Mouse (Mus musculus): ENCODE data around the gene Vamp3. TPM values are rescaled to one million over a fixed set of nuclear protein-coding genes. Genes with fewer than 3 reads are reported as not detected.

The Vamp3 gene
- 79.3 and 88.8 TPM in 2 replicates for polyA plus RNA-seq (2016; fragmentation: Nextera tagmentation; extraction: Ambion mirVana)

DNA sequence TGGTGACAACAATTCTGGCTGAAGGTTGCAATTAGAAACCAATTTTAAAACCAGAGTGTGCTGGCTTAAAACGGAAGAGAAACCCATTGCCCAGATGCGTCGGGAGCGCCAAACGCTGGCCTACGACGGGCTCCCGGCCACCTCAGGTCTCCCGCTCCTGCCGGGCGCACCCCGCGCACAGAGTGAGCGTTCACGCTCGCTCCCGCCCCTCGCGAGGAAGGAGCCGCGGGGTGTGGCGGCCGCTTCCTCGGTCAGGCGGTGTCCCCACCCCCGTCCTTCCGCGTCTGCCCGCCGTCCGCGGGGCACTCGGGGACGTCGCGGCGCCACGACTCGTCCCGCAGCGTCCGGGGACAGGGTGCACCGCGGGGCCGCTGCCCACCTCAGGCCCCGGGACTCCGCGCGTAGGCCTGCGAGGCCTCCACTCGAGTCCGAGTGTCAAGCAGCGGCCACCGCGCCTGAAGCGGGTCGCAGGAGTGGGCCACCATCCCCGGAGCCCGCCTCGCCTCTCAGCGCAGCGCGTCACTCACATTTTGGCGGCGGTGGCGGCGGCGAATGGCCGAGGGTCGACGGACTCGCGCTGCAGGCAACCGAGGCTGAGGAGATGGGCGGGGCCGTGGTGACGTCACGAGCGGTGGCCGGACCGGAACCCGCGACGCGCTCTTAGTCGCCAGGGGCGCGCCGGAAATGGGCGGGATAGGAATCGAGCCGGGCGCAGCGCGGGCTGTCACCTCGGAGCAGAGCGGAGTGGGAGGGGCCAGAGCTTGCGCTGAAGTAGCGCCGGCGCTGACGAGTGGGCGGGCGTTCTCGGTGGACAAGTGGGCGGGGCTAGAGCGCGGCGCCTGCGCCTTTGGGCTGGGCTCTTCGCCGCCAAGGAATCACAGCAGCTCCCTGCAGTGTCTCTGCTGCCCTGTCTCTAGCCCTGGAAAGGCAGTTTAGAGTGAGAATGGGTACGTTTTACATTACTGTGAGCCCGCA lies at the start of gene Vamp3:
TSS of gene Vamp3 (minus strand) at position 617 of the 975 bp plus-strand sequence.
- peak; percentile 99 for ATAC-seq (ENCODE audit: low FRiP score, low read depth)
- peaks cover 36% of the 10 kb centered on the region for H3K36me3 ChIP-seq
- H3K27me3 ChIP-seq = no peaks in the 10 kb centered on the region
- under 1% methylated on average over 111 of the region's 114 CpGs for WGBS
- peaks cover 16% of the 10 kb centered on the region for H3K4me1 ChIP-seq
- peak within 1 kb of the TSS; percentile 89 for H3K9ac ChIP-seq (replicated peaks)
- peak within 1 kb of the TSS; percentile 91 for H3K27ac ChIP-seq (replicated peaks)
- H3K4me2 ChIP-seq (replicated peaks) = peak within 1 kb of the TSS; percentile 67
- H3K9me3 ChIP-seq = no peaks in the 10 kb centered on the region
- peak within 1 kb of the TSS; percentile 91 for H3K4me3 ChIP-seq

DNA sequence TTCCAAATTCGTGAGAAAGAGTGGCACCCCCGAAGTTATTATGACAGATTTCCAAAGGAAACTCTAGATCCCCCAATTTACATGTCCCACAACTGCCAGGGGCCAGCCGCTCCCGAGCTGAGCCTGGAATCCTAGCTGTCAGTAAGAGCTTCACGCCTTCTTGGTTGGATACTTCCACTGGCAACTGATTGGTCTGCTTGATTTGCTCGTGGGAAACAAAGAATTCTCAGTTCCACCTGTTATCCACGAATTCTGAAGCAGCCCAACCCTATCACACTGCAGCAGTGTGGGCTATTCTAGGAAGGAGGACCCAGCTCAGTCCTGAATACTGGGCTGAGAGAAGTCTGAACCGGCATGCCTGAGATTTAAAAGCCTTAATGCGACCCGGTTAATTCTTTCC lies 48.7 kb upstream of the Vamp3 start:
- no peaks in the 10 kb centered on the region for H3K9me3 ChIP-seq
- H3K4me1 ChIP-seq = peaks cover 33% of the 10 kb centered on the region
- peaks cover 6% of the 10 kb centered on the region; the same call in 1 of the 2 replicates for H3K27me3 ChIP-seq
- peaks cover 3% of the 10 kb centered on the region; the same call in 1 of the 2 replicates for H3K36me3 ChIP-seq
- peak overlapping the region; percentile 87 for H3K4me3 ChIP-seq
- H3K4me2 ChIP-seq (replicated peaks) = peak overlapping the region; percentile 82
- WGBS = 23% methylated on average over 10 of the region's 10 CpGs
- H3K9ac ChIP-seq (replicated peaks) = peak overlapping the region; percentile 95; the same call in 1 of the 2 replicates
- ATAC-seq (ENCODE audit: low FRiP score, low read depth) = no peak
- H3K27ac ChIP-seq (replicated peaks) = peak overlapping the region; percentile 56

DNA sequence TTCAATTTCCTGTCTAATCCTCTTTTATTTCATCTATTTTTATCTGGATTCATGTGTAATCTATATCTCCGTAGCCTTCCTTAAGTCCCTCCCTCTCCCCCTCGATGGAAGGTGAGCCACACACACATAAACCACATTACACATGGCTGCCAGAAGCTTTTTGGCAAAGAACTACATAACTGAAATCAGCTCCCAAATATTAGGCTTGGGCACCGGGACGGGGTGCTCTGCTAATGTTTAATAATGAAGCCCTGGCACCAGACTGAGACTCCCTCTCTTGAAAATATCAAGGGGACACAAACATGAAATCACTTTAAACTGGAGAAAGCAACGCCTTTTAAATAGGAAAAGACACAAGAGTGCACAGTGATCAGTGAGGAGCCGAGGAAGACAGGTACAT lies 48.1 kb upstream of the Vamp3 start:
- H3K9ac ChIP-seq (replicated peaks) = peak overlapping the region; percentile 95
- H3K9me3 ChIP-seq = no peaks in the 10 kb centered on the region
- H3K27ac ChIP-seq (replicated peaks) = 0 out of 2 replicates have a peak overlapping the region, but pooled peaks have one; percentile 56
- peaks cover 4% of the 10 kb centered on the region; the same call in 1 of the 2 replicates for H3K27me3 ChIP-seq
- peak overlapping the region; percentile 87; the same call in 1 of the 2 replicates for H3K4me3 ChIP-seq
- peak overlapping the region; percentile 82 for H3K4me2 ChIP-seq (replicated peaks)
- 77% methylated on average over 6 of the region's 6 CpGs for WGBS
- ATAC-seq (ENCODE audit: low FRiP score, low read depth) = no peak
- H3K36me3 ChIP-seq = peaks cover 3% of the 10 kb centered on the region; the same call in 1 of the 2 replicates
- H3K4me1 ChIP-seq = peaks cover 33% of the 10 kb centered on the region

DNA sequence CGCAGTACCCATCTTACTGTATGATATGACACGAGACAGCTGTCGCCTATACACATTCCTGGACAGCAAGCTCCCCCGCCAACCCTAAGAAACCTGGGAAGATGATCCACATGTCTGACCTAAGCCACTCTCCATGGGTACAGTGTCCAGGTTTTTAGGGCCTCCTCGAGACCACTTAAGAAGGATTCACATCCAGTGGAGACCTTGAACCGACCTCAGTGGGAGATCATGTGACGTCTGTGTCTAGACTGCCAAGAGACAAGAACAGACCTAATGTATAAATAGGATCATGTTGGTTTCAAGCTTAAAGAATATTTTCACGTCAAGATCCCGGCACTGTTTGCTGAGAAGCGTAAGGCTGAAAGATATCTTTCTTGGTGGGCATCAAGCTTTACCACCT lies 46.4 kb upstream of the Vamp3 start:
- H3K9ac ChIP-seq (replicated peaks) = no peak overlapping the region
- no peaks in the 10 kb centered on the region for H3K9me3 ChIP-seq
- no peak for ATAC-seq (ENCODE audit: low FRiP score, low read depth)
- H3K27ac ChIP-seq (replicated peaks) = no peak overlapping the region
- peaks cover 7% of the 10 kb centered on the region; the same call in 1 of the 2 replicates for H3K36me3 ChIP-seq
- no peaks in the 10 kb centered on the region for H3K27me3 ChIP-seq
- H3K4me2 ChIP-seq (replicated peaks) = no peak overlapping the region
- H3K4me3 ChIP-seq = no peak overlapping the region
- H3K4me1 ChIP-seq = peaks cover 39% of the 10 kb centered on the region
- WGBS = 93% methylated on average over 10 of the region's 10 CpGs

DNA sequence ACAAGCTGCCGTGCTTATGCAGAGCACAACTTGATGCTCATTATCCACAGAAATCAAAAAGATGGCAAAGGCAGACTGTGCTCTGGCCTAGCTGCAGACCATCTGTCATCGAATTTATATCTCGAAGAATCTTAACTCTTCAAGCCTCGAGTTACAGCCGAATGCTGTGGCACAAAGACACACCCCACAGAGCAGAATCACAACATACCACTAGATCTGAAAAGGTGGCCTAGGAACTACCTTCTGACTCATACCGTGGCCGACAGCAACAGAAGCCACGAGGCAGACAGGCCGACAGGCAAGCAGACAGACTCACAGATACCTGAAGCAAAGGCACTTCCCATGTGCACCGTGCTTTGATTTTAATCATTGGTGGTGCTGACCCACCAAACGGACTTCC lies 45.9 kb upstream of the Vamp3 start:
- no peak for ATAC-seq (ENCODE audit: low FRiP score, low read depth)
- Histone ChIP-seq H3K4me2 (replicated peaks) (no peak overlapping the region), H3K4me3 (no peak overlapping the region), H3K9me3 (no peaks in the 10 kb centered on the region), H3K36me3 (peaks cover 7% of the 10 kb centered on the region; the same call in 1 of the 2 replicates), H3K9ac (replicated peaks) (no peak overlapping the region), H3K27ac (replicated peaks) (no peak overlapping the region), H3K27me3 (no peaks in the 10 kb centered on the region), H3K4me1 (peaks cover 39% of the 10 kb centered on the region)
- WGBS = 89% methylated on average over 11 of the region's 11 CpGs

DNA sequence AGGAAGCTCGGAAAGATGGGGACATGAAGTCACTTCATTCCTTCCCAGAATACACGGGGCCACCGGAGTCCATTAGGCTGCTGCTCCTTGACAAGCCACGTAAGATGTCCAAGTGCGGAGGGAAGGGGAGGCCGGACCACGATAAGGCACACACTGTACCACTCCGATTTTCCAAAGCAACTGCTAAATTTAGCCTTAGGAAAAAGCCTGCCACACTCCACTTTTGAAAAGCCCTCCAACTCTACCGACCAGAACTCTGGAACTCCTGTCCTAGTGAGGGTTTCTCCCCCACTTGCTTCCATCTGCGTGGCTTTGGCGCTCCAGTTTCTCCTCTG lies 39.3 kb upstream of the Vamp3 start:
- H3K27me3 ChIP-seq = no peaks in the 10 kb centered on the region
- no peaks in the 10 kb centered on the region for H3K9me3 ChIP-seq
- ATAC-seq (ENCODE audit: low FRiP score, low read depth) = no peak
- no peak overlapping the region for H3K4me3 ChIP-seq
- WGBS = 87% methylated on average over 11 of the region's 11 CpGs
- H3K36me3 ChIP-seq = peaks cover 24% of the 10 kb centered on the region
- H3K27ac ChIP-seq (replicated peaks) = 0 out of 2 replicates have a peak overlapping the region, but pooled peaks have one; percentile 0
- peaks cover 21% of the 10 kb centered on the region; the same call in 1 of the 2 replicates for H3K4me1 ChIP-seq
- no peak overlapping the region for H3K9ac ChIP-seq (replicated peaks)
- no peak overlapping the region for H3K4me2 ChIP-seq (replicated peaks)

DNA sequence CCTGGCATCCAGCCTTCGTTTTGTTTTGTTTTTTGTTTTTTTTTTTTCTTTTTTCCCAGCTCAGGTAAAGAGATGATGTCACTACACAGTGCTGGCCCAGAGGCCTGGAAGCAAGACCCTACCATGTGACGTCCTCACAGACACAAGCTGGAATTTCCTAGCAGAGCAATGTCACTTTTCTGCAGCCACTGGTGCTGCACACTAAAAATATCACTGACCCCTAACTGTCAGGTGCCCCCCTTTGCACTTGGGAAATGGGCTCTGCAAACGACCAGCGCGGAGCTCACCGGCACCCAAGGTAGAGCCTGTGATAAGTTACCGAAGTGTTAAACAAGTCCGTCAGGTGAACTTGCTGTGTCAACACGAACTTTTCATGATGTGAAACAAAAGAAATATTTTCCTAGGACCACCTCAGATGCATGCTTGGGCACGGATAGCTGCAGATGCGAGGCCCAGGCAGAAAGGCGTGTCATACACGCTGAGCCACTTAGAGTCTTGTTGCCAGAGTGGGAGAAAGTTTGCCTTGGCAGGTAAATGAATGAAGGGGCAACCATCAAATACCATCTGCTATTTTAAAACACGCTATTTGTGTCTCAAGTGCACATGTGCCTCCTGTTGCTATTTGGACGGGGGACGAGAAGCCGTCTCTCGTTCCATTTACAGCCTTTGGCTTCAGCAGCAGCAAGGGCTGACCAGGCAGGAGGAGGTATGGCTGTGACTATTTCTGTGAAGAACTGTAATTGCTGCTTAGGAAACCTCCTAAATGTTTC lies 38.8 kb upstream of the Vamp3 start:
- H3K9me3 ChIP-seq = no peaks in the 10 kb centered on the region
- H3K9ac ChIP-seq (replicated peaks) = no peak overlapping the region
- peaks cover 21% of the 10 kb centered on the region; the same call in 1 of the 2 replicates for H3K4me1 ChIP-seq
- peaks cover 21% of the 10 kb centered on the region for H3K36me3 ChIP-seq
- no peak overlapping the region for H3K4me3 ChIP-seq
- WGBS = 92% methylated on average over 18 of the region's 18 CpGs
- H3K4me2 ChIP-seq (replicated peaks) = no peak overlapping the region
- no peak for ATAC-seq (ENCODE audit: low FRiP score, low read depth)
- no peaks in the 10 kb centered on the region for H3K27me3 ChIP-seq
- no peak overlapping the region for H3K27ac ChIP-seq (replicated peaks)

DNA sequence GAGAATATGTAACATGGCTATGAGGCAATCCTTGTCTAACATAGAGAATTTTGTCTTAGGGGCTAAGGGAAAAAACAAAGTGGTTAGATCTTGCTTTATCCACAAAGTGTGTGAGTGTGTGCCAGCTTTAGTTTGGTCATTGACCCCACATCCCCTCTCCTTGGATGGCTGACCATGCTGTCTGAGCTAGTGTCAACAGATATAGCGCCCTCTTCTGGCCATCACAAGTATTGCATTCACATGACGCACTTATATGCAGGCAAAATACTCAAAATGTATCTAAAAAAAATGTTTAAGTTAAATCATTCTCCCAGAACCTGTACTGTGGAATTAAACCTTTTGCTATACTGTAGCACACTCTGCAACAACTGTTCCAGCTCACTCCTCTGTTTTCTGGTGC lies 37.4 kb upstream of the Vamp3 start:
- Histone ChIP-seq H3K4me1 (peaks cover 21% of the 10 kb centered on the region), H3K36me3 (peaks cover 16% of the 10 kb centered on the region), H3K9ac (replicated peaks) (no peak overlapping the region), H3K4me3 (no peak overlapping the region), H3K27ac (replicated peaks) (no peak overlapping the region), H3K27me3 (no peaks in the 10 kb centered on the region), H3K9me3 (no peaks in the 10 kb centered on the region), H3K4me2 (replicated peaks) (no peak overlapping the region)
- no peak for ATAC-seq (ENCODE audit: low FRiP score, low read depth)
- WGBS = 33% methylated on average over 2 of the region's 2 CpGs

DNA sequence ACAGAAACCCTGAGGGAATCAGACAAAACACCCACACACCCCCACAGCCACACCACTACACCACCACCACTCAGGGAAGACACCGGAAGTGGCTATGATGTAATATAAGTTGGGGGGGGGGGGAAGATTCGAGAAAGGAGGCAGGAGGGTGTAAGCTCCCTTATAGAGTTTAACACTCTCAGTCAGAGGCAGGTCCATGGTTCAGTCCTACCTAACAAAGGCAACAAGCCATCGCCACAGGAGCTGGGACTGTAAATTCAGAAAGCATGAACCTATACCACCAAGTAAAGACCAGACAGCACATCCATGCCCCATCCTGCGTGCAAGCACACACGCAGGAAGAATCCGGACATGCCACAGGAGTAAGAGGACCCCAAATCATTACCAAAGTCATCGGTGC lies 31.5 kb upstream of the Vamp3 start, which contains the start of gene Gm13090:
TSS of gene Gm13090 (plus strand) at position 301 of the 400 bp plus-strand sequence.
- Histone ChIP-seq H3K9ac (replicated peaks) (no peak within 1 kb of the TSS), H3K4me2 (replicated peaks) (no peak within 1 kb of the TSS), H3K36me3 (peaks cover 51% of the 10 kb centered on the region), H3K4me1 (peaks cover 8% of the 10 kb centered on the region; the same call in 1 of the 2 replicates), H3K9me3 (no peaks in the 10 kb centered on the region), H3K27ac (replicated peaks) (no peak within 1 kb of the TSS), H3K4me3 (no peak within 1 kb of the TSS), H3K27me3 (no peaks in the 10 kb centered on the region)
- ATAC-seq (ENCODE audit: low FRiP score, low read depth) = no peak
- WGBS = 93% methylated on average over 7 of the region's 7 CpGs

DNA sequence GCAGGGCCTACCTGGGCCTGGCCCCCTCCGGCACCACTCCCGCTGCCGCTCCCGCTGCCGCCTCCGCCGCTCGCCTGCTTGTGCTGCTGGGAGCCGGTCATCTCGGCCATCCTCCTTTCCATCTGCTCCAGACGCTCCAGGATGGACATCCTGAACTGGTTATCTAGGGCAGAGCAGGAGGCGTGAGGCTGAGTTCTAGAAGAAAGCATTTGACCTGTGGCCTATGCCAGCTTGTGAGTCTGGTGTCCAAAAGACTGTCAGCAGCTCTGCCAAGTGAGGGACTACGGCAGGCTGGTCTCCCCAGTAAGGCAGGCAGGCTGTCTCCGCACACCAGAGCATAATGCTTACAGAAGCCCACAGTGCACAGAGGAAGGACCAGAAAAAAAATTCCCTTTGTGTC lies 31.1 kb upstream of the Vamp3 start:
- Histone ChIP-seq H3K4me2 (replicated peaks) (no peak overlapping the region), H3K27me3 (no peaks in the 10 kb centered on the region), H3K4me3 (no peak overlapping the region), H3K9ac (replicated peaks) (no peak overlapping the region), H3K4me1 (peaks cover 8% of the 10 kb centered on the region; the same call in 1 of the 2 replicates), H3K27ac (replicated peaks) (no peak overlapping the region), H3K36me3 (peaks cover 51% of the 10 kb centered on the region), H3K9me3 (no peaks in the 10 kb centered on the region)
- no peak for ATAC-seq (ENCODE audit: low FRiP score, low read depth)
- 92% methylated on average over 14 of the region's 14 CpGs for WGBS

DNA sequence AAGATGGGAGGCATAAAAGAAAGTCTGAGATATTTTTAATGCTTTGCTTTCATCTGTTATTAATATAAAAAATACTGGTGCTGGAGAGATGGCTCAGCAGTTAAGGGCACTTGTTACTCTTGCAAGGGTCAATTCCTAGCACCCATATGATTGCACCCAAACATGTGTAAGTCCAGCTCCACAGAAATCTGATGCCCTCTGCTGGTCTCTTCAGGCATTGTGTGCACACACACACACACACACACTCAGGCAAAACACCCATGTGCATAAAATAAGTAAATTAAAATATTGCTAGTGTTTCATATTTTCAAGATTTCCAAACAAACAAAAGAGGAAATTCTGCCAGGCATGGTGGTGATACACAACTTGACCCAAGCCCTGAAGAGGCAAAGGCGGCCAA lies 29.6 kb upstream of the Vamp3 start:
- no peak overlapping the region for H3K9ac ChIP-seq (replicated peaks)
- H3K4me3 ChIP-seq = no peak overlapping the region
- H3K9me3 ChIP-seq = no peaks in the 10 kb centered on the region
- H3K27me3 ChIP-seq = no peaks in the 10 kb centered on the region
- WGBS = 89% methylated on average over 1 of the region's 1 CpGs
- H3K27ac ChIP-seq (replicated peaks) = no peak overlapping the region
- peaks cover 8% of the 10 kb centered on the region; the same call in 1 of the 2 replicates for H3K4me1 ChIP-seq
- peaks cover 65% of the 10 kb centered on the region for H3K36me3 ChIP-seq
- ATAC-seq (ENCODE audit: low FRiP score, low read depth) = no peak
- H3K4me2 ChIP-seq (replicated peaks) = no peak overlapping the region

All from midbrain, embryonic 12.5 days (tissue).